Mouse (Mus musculus) lung, embryonic 16.5 days (tissue): ENCODE measurements at regions not wholly inside any gene's neighbourhood (a gene's known extent, or its start where the extent isn't known, plus 50 kb on each side); places are given as distances from the start of the nearest gene placed in this dataset.
A peak's percentile ranks its signal among the peaks of the same experiment; 100 is the strongest.

Source experiments
- ATAC-seq: fragments of 200-750 bp; cut with Nextera tagmentation; 2 replicates; pipeline ENCODE4 v1.8.0; 2017; ENCODE audit warnings: low read depth, mild to moderate bottlenecking, moderate library complexity
- H3K27ac ChIP-seq: fragments of 300-500 bp; sonication (generic); 2 replicates; pipeline ENCODE4 v1.5.1; 2014; ENCODE audit warnings: mild to moderate bottlenecking, control low read depth, low read length
- H3K27me3 ChIP-seq: fragments of 300-500 bp; sonication (generic); 2 replicates; pipeline ENCODE4 v1.6.1; 2014; ENCODE audit warnings: low read depth, low read length, mixed read lengths; ENCODE audit not compliant: control insufficient read depth, insufficient read depth
- H3K36me3 ChIP-seq: fragments of 300-500 bp; sonication (generic); 2 replicates; pipeline ENCODE4 v1.6.1; 2014; ENCODE audit warnings: low read length; ENCODE audit not compliant: control insufficient read depth, insufficient read depth
- H3K4me1 ChIP-seq: fragments of 300-500 bp; sonication (generic); replicated peaks from 2 replicates; pipeline ENCODE4 v1.6.1; 2014; ENCODE audit warnings: low read length, mixed read lengths; ENCODE audit not compliant: control insufficient read depth, insufficient read depth
- H3K4me2 ChIP-seq: fragments of 300-500 bp; sonication (generic); 2 replicates; pipeline ENCODE4 v1.6.1; 2014; ENCODE audit warnings: low read depth, low read length, control low read depth
- H3K4me3 ChIP-seq: fragments of 300-500 bp; sonication (generic); 2 replicates; pipeline ENCODE4 v1.5.1; 2014; ENCODE audit warnings: mild to moderate bottlenecking, low read length, control low read depth
- H3K9ac ChIP-seq: fragments of 300-500 bp; sonication (generic); 2 replicates; pipeline ENCODE4 v1.6.1; 2014; ENCODE audit warnings: low read length, control low read depth
- H3K9me3 ChIP-seq: fragments of 300-500 bp; sonication (generic); 2 replicates; pipeline ENCODE4 v1.6.1; 2016; ENCODE audit warnings: low read length; ENCODE audit not compliant: control insufficient read depth
- WGBS: fragments of 180-500 bp; shearing (Covaris S2); extraction: QIAGEN DNeasy Blood & Tissue Kit; methylation state at CpG from one replicate; pipeline ENCODE4 v1.1.7; 2014; 5-methylcytosine and 5-hydroxymethylcytosine counted together

- WGBS, result 63% methylated on average over 4 of the region's 4 CpGs
- no peak overlapping the region for H3K4me2 ChIP-seq
- no peaks in the 10 kb centered on the region for H3K27me3 ChIP-seq
- H3K4me3 ChIP-seq, result no peak overlapping the region
- H3K9me3 ChIP-seq, result no peaks in the 10 kb centered on the region
- ATAC-seq, result no peak
- no peaks in the 10 kb centered on the region for H3K36me3 ChIP-seq
- H3K4me1 ChIP-seq, result peaks cover 9% of the 10 kb centered on the region
- no peak overlapping the region for H3K27ac ChIP-seq
- no peak overlapping the region for H3K9ac ChIP-seq
These were observed 120.8 kb downstream of the Ankrd50 start for GRCm38 (mm10) chr3:38363888-38364287.

GRCm38 (mm10) chr3:38361411-38361810, 123.2 kb downstream of the Ankrd50 start:
- ATAC-seq, result no peak
- Histone ChIP-seq H3K27ac (no peak overlapping the region), H3K4me2 (no peak overlapping the region), H3K4me1 (peaks cover 15% of the 10 kb centered on the region), H3K9ac (no peak overlapping the region), H3K4me3 (no peak overlapping the region), H3K36me3 (no peaks in the 10 kb centered on the region), H3K27me3 (no peaks in the 10 kb centered on the region), H3K9me3 (no peaks in the 10 kb centered on the region)
- WGBS, result 67% methylated on average over 4 of the region's 4 CpGs

GRCm38 (mm10) chr3:38360974-38361373, 123.7 kb downstream of the Ankrd50 start:
- ATAC-seq, result peak; percentile 34; the same call in 1 of the 2 replicates
- H3K4me2 ChIP-seq, result no peak overlapping the region

GRCm38 (mm10) chr3:38360421-38360921, 124.2 kb downstream of the Ankrd50 start:
- H3K4me1 ChIP-seq, result peaks cover 15% of the 10 kb centered on the region
- no peak for ATAC-seq
- H3K9ac ChIP-seq, result peak overlapping the region; percentile 20; the same call in 1 of the 2 replicates
- WGBS, result 21% methylated on average over 3 of the region's 3 CpGs
- H3K4me3 ChIP-seq, result no peak overlapping the region
- H3K27me3 ChIP-seq, result no peaks in the 10 kb centered on the region
- no peak overlapping the region for H3K4me2 ChIP-seq
- H3K36me3 ChIP-seq, result no peaks in the 10 kb centered on the region
- peak overlapping the region; percentile 55 for H3K27ac ChIP-seq
- no peaks in the 10 kb centered on the region for H3K9me3 ChIP-seq

More at GRCm38 (mm10) chr3:38360974-38361373, 123.7 kb downstream of the Ankrd50 start:
- 36% methylated on average over 5 of the region's 5 CpGs for WGBS
- H3K27ac ChIP-seq, result peak overlapping the region; percentile 55
- no peaks in the 10 kb centered on the region for H3K9me3 ChIP-seq
- H3K36me3 ChIP-seq, result no peaks in the 10 kb centered on the region
- no peaks in the 10 kb centered on the region for H3K27me3 ChIP-seq
- H3K4me3 ChIP-seq, result no peak overlapping the region
- peaks cover 15% of the 10 kb centered on the region for H3K4me1 ChIP-seq
- H3K9ac ChIP-seq, result no peak overlapping the region

GRCm38 (mm10) chr3:38357905-38358491, 126.6 kb downstream of the Ankrd50 start:
- Histone ChIP-seq H3K27me3 (no peaks in the 10 kb centered on the region), H3K4me2 (no peak overlapping the region), H3K9ac (0 out of 2 replicates have a peak overlapping the region, but pooled peaks have one; percentile 15), H3K4me3 (no peak overlapping the region), H3K9me3 (no peaks in the 10 kb centered on the region), H3K27ac (no peak overlapping the region), H3K36me3 (no peaks in the 10 kb centered on the region), H3K4me1 (peaks cover 15% of the 10 kb centered on the region)
- 12% methylated on average over 14 of the region's 14 CpGs for WGBS
- 0 out of 2 replicates have a peak, but pooled peaks have one; percentile 28 for ATAC-seq

GRCm38 (mm10) chr3:38344283-38344682, 140.4 kb downstream of the Ankrd50 start:
- H3K9ac ChIP-seq, result no peak overlapping the region
- no peaks in the 10 kb centered on the region for H3K36me3 ChIP-seq
- no peak overlapping the region for H3K27ac ChIP-seq
- no peaks in the 10 kb centered on the region for H3K4me1 ChIP-seq
- H3K4me2 ChIP-seq, result no peak overlapping the region
- 31% methylated on average over 2 of the region's 2 CpGs for WGBS
- H3K9me3 ChIP-seq, result no peaks in the 10 kb centered on the region
- ATAC-seq, result no peak
- no peak overlapping the region for H3K4me3 ChIP-seq
- H3K27me3 ChIP-seq, result no peaks in the 10 kb centered on the region

- no peak overlapping the region for H3K4me2 ChIP-seq
- ATAC-seq, result no peak
- H3K4me1 ChIP-seq, result no peaks in the 10 kb centered on the region
- no peaks in the 10 kb centered on the region for H3K27me3 ChIP-seq
- H3K27ac ChIP-seq, result no peak overlapping the region
- H3K9ac ChIP-seq, result no peak overlapping the region
- H3K9me3 ChIP-seq, result no peaks in the 10 kb centered on the region
- no peaks in the 10 kb centered on the region for H3K36me3 ChIP-seq
- 88% methylated on average over 1 of the region's 1 CpGs for WGBS
- no peak overlapping the region for H3K4me3 ChIP-seq
These were observed 143.0 kb downstream of the Ankrd50 start for GRCm38 (mm10) chr3:38341666-38342065.

- 65% methylated on average over 3 of the region's 3 CpGs for WGBS
These were observed 151.2 kb downstream of the Ankrd50 start for GRCm38 (mm10) chr3:38333321-38333910.

GRCm38 (mm10) chr3:38331169-38331568, 153.5 kb downstream of the Ankrd50 start:
- H3K9me3 ChIP-seq, result no peaks in the 10 kb centered on the region
- H3K4me3 ChIP-seq, result no peak overlapping the region
- H3K27ac ChIP-seq, result no peak overlapping the region
- no peak overlapping the region for H3K4me2 ChIP-seq
- ATAC-seq, result no peak
- no peak overlapping the region for H3K9ac ChIP-seq
- no peaks in the 10 kb centered on the region for H3K36me3 ChIP-seq
- H3K4me1 ChIP-seq, result no peaks in the 10 kb centered on the region
- H3K27me3 ChIP-seq, result no peaks in the 10 kb centered on the region

More at GRCm38 (mm10) chr3:38333321-38333910, 151.2 kb downstream of the Ankrd50 start:
- no peak overlapping the region for H3K9ac ChIP-seq
- no peak overlapping the region for H3K27ac ChIP-seq
- no peak overlapping the region for H3K4me2 ChIP-seq
- no peaks in the 10 kb centered on the region for H3K9me3 ChIP-seq
- H3K36me3 ChIP-seq, result no peaks in the 10 kb centered on the region
- no peak for ATAC-seq
- no peaks in the 10 kb centered on the region for H3K27me3 ChIP-seq
- H3K4me1 ChIP-seq, result no peaks in the 10 kb centered on the region
- no peak overlapping the region for H3K4me3 ChIP-seq
